Mouse (Mus musculus) neural tube, embryonic 15.5 days (tissue): ENCODE measurements around the gene Tbxa2r. TPM values are rescaled to one million over a fixed set of nuclear protein-coding genes. Genes with fewer than 3 reads are reported as not detected.

ENCODE experiments used
- ATAC-seq: fragments of 200-750 bp; cut with Nextera tagmentation; 2 replicates; pipeline ENCODE4 v1.8.0; 2017; ENCODE audit warnings: mild to moderate bottlenecking, moderate TSS enrichment, moderate library complexity; ENCODE audit not compliant: low FRiP score
- H3K27ac ChIP-seq: fragments of 300-500 bp; sonication (generic); replicated peaks from 2 replicates; pipeline ENCODE4 v1.5.1; 2015; ENCODE audit warnings: mild to moderate bottlenecking, inconsistent platforms
- H3K27me3 ChIP-seq: fragments of 300-500 bp; sonication (generic); replicated peaks from 2 replicates; pipeline ENCODE4 v1.6.1; 2015; ENCODE audit warnings: inconsistent platforms
- H3K36me3 ChIP-seq: fragments of 300-500 bp; sonication (generic); 2 replicates; pipeline ENCODE4 v1.6.1; 2015; ENCODE audit warnings: inconsistent platforms
- H3K4me1 ChIP-seq: fragments of 300-500 bp; sonication (generic); 2 replicates; pipeline ENCODE4 v1.6.1; 2015; ENCODE audit warnings: inconsistent platforms
- H3K4me2 ChIP-seq: fragments of 300-500 bp; sonication (generic); 2 replicates; pipeline ENCODE4 v1.6.1; 2015; ENCODE audit warnings: inconsistent platforms, mild to moderate bottlenecking, moderate library complexity
- H3K4me3 ChIP-seq: fragments of 300-500 bp; sonication (generic); replicated peaks from 2 replicates; pipeline ENCODE4 v1.5.1; 2015; ENCODE audit warnings: mild to moderate bottlenecking, inconsistent platforms
- H3K9ac ChIP-seq: fragments of 300-500 bp; sonication (generic); replicated peaks from 2 replicates; pipeline ENCODE4 v1.6.1; 2015; ENCODE audit warnings: mild to moderate bottlenecking, inconsistent platforms
- H3K9me3 ChIP-seq: fragments of 300-500 bp; sonication (generic); replicated peaks from 2 replicates; pipeline ENCODE4 v1.6.1; 2016; ENCODE audit warnings: inconsistent platforms
- WGBS: fragments of 180-500 bp; shearing (Covaris S2); methylation state at CpG from one replicate; pipeline ENCODE4 v1.1.7; 2015; ENCODE audit warnings: mixed read lengths; 5-methylcytosine and 5-hydroxymethylcytosine counted together
- polyA plus RNA-seq: library from polyadenylated mRNA; unstranded; fragments of >200 nt; fragmentation: Nextera tagmentation; extraction: Ambion mirVana; gene quantifications from 2 replicates; pipeline ENCODE4 v1.2.1, GENCODE M21; 2015

Gene Tbxa2r
- polyA plus RNA-seq, 1 experiment from 2014 or later, result 5.5 TPM

GRCm38 (mm10) chr10:81354738-81355477 is 26.4 kb downstream of the Tbxa2r start:
- ATAC-seq, result no peak
- peaks cover under 1% of the 10 kb centered on the region; the same call in 1 of the 2 replicates for H3K36me3 ChIP-seq
- no peak overlapping the region for H3K4me3 ChIP-seq
- H3K27me3 ChIP-seq, result no peaks in the 10 kb centered on the region
- H3K9ac ChIP-seq, result no peak overlapping the region
- H3K9me3 ChIP-seq, result no peaks in the 10 kb centered on the region
- H3K4me2 ChIP-seq, result no peak overlapping the region
- peaks cover 34% of the 10 kb centered on the region for H3K4me1 ChIP-seq
- 77% methylated on average over 9 of the region's 9 CpGs for WGBS
- H3K27ac ChIP-seq, result no peak overlapping the region

GRCm38 (mm10) chr10:81355533-81355932 is 27.0 kb downstream of the Tbxa2r start:
- Histone ChIP-seq H3K36me3 (peaks cover 5% of the 10 kb centered on the region; the same call in 1 of the 2 replicates), H3K4me1 (peaks cover 37% of the 10 kb centered on the region), H3K9me3 (no peaks in the 10 kb centered on the region), H3K4me2 (no peak overlapping the region), H3K4me3 (no peak overlapping the region), H3K27me3 (no peaks in the 10 kb centered on the region), H3K27ac (no peak overlapping the region), H3K9ac (no peak overlapping the region)
- 94% methylated on average over 4 of the region's 4 CpGs for WGBS
- ATAC-seq, result no peak

- peak overlapping the region; percentile 85 for H3K4me2 ChIP-seq
- peak overlapping the region; percentile 23; the same call in 1 of the 2 replicates for H3K9ac ChIP-seq
- H3K27ac ChIP-seq, result peak overlapping the region; percentile 9; the same call in 1 of the 2 replicates
- 54% methylated on average over 12 of the region's 12 CpGs for WGBS
- H3K27me3 ChIP-seq, result no peaks in the 10 kb centered on the region
- H3K4me1 ChIP-seq, result peaks cover 42% of the 10 kb centered on the region
- H3K9me3 ChIP-seq, result no peaks in the 10 kb centered on the region
- no peak for ATAC-seq
- peaks cover 5% of the 10 kb centered on the region; the same call in 1 of the 2 replicates for H3K36me3 ChIP-seq
- H3K4me3 ChIP-seq, result peak overlapping the region; percentile 73; the same call in 1 of the 2 replicates
Observed at GRCm38 (mm10) chr10:81356352-81356990, 27.9 kb downstream of the Tbxa2r start.

GRCm38 (mm10) chr10:81356991-81357844 is 28.7 kb downstream of the Tbxa2r start, which contains the start of gene Mfsd12:
Gene Mfsd12, plus strand, starts transcription at chr10:81357491.
- Histone ChIP-seq H3K4me3 (peak within 1 kb of the TSS; percentile 73), H3K36me3 (peaks cover 7% of the 10 kb centered on the region; the same call in 1 of the 2 replicates), H3K4me2 (peak within 1 kb of the TSS; percentile 85), H3K4me1 (peaks cover 42% of the 10 kb centered on the region), H3K27me3 (no peaks in the 10 kb centered on the region), H3K9me3 (no peaks in the 10 kb centered on the region), H3K27ac (peak within 1 kb of the TSS; percentile 63), H3K9ac (peak within 1 kb of the TSS; percentile 76)
- WGBS, result 2% methylated on average over 64 of the region's 79 CpGs
- ATAC-seq, result peak; percentile 93

GRCm38 (mm10) chr10:81358209-81358608 is 29.7 kb downstream of the Tbxa2r start:
- peak overlapping the region; percentile 76 for H3K9ac ChIP-seq
- no peak for ATAC-seq
- WGBS, result 36% methylated on average over 4 of the region's 4 CpGs
- peak overlapping the region; percentile 73 for H3K4me3 ChIP-seq
- H3K4me2 ChIP-seq, result peak overlapping the region; percentile 85
- peaks cover 8% of the 10 kb centered on the region for H3K27me3 ChIP-seq
- peaks cover 42% of the 10 kb centered on the region for H3K4me1 ChIP-seq
- H3K9me3 ChIP-seq, result no peaks in the 10 kb centered on the region
- H3K36me3 ChIP-seq, result peaks cover 15% of the 10 kb centered on the region; the same call in 1 of the 2 replicates
- H3K27ac ChIP-seq, result no peak overlapping the region

GRCm38 (mm10) chr10:81358841-81359240 is 30.3 kb downstream of the Tbxa2r start:
- Histone ChIP-seq H3K36me3 (peaks cover 15% of the 10 kb centered on the region; the same call in 1 of the 2 replicates), H3K4me3 (0 out of 2 replicates have a peak overlapping the region, but pooled peaks have one; percentile 73), H3K9ac (no peak overlapping the region), H3K27me3 (peaks cover 15% of the 10 kb centered on the region), H3K4me2 (peak overlapping the region; percentile 85), H3K4me1 (peaks cover 47% of the 10 kb centered on the region), H3K27ac (no peak overlapping the region), H3K9me3 (no peaks in the 10 kb centered on the region)
- no peak for ATAC-seq
- 68% methylated on average over 1 of the region's 1 CpGs for WGBS

GRCm38 (mm10) chr10:81360721-81361120 is 32.2 kb downstream of the Tbxa2r start:
- H3K4me1 ChIP-seq, result peaks cover 62% of the 10 kb centered on the region
- H3K9me3 ChIP-seq, result no peaks in the 10 kb centered on the region
- H3K9ac ChIP-seq, result no peak overlapping the region
- H3K27me3 ChIP-seq, result peaks cover 31% of the 10 kb centered on the region
- H3K4me3 ChIP-seq, result no peak overlapping the region
- WGBS, result 62% methylated on average over 8 of the region's 8 CpGs
- ATAC-seq, result no peak
- H3K27ac ChIP-seq, result no peak overlapping the region
- H3K4me2 ChIP-seq, result no peak overlapping the region
- peaks cover 15% of the 10 kb centered on the region; the same call in 1 of the 2 replicates for H3K36me3 ChIP-seq

GRCm38 (mm10) chr10:81362336-81362949 is 33.9 kb downstream of the Tbxa2r start:
- Histone ChIP-seq H3K9ac (no peak overlapping the region), H3K4me2 (no peak overlapping the region), H3K27ac (no peak overlapping the region), H3K36me3 (peaks cover 27% of the 10 kb centered on the region), H3K4me1 (peaks cover 61% of the 10 kb centered on the region), H3K4me3 (no peak overlapping the region), H3K27me3 (peaks cover 31% of the 10 kb centered on the region), H3K9me3 (no peaks in the 10 kb centered on the region)
- 84% methylated on average over 12 of the region's 12 CpGs for WGBS
- ATAC-seq, result no peak

GRCm38 (mm10) chr10:81363436-81364346 is 35.2 kb downstream of the Tbxa2r start:
- peak overlapping the region; percentile 51 for H3K4me2 ChIP-seq
- peaks cover 31% of the 10 kb centered on the region for H3K27me3 ChIP-seq
- no peaks in the 10 kb centered on the region for H3K9me3 ChIP-seq
- ATAC-seq, result no peak
- peak overlapping the region; percentile 36; the same call in 1 of the 2 replicates for H3K9ac ChIP-seq
- H3K27ac ChIP-seq, result no peak overlapping the region
- peaks cover 51% of the 10 kb centered on the region for H3K4me1 ChIP-seq
- peak overlapping the region; percentile 24 for H3K4me3 ChIP-seq
- 15% methylated on average over 54 of the region's 54 CpGs for WGBS
- peaks cover 39% of the 10 kb centered on the region for H3K36me3 ChIP-seq

- Histone ChIP-seq H3K27me3 (peaks cover 31% of the 10 kb centered on the region), H3K4me2 (peak overlapping the region; percentile 51), H3K4me1 (peaks cover 42% of the 10 kb centered on the region), H3K36me3 (peaks cover 49% of the 10 kb centered on the region), H3K27ac (no peak overlapping the region), H3K9me3 (no peaks in the 10 kb centered on the region), H3K4me3 (peak overlapping the region; percentile 24; the same call in 1 of the 2 replicates), H3K9ac (peak overlapping the region; percentile 36)
- no peak for ATAC-seq
- 14% methylated on average over 28 of the region's 28 CpGs for WGBS
Observed at GRCm38 (mm10) chr10:81364666-81365065, 36.1 kb downstream of the Tbxa2r start.
